ENCODE assay signal across 9 mouse cellular contexts in genomic region chr10:77677562-77677961, GRCm38 (mm10). TPM values are rescaled to one million over a fixed set of nuclear protein-coding genes. Genes with fewer than 3 reads are reported as not detected.
DNase-seq lines count a peak whose midpoint lies in the region; ATAC-seq and TF ChIP-seq lines count a peak whose summit lies in the region.
"Had no signal": no experiment of that assay in that cellular context is flagged by ENCODE, and none has a peak within 500 bp of the region (broad histone marks: within the 10 kb centered on the region; RNA-seq: fewer than 3 reads in every experiment).

No protein-coding gene starts in this region.

- H3K27me3 ChIP-seq in thymus, adult 2 months (ENCODE audit: control insufficient read depth, insufficient read depth, low read length), result peaks cover 7% of the 10 kb centered on the region
- peaks cover 16% of the 10 kb centered on the region for H3K27me3 ChIP-seq in forebrain, embryonic 15.5 days

- peak overlapping the region; percentile 2; the same call in 1 of the 2 replicates for H3K4me3 ChIP-seq in thymus, adult 2 months (ENCODE audit: control insufficient read depth, insufficient read depth, low read length)
- peak overlapping the region; percentile 32 for H3K4me3 ChIP-seq in forebrain, embryonic 15.5 days

- H3K36me3 ChIP-seq in thymus, adult 2 months (ENCODE audit: control insufficient read depth, insufficient read depth, low read length), result no peaks in the 10 kb centered on the region
- H3K36me3 ChIP-seq in forebrain, embryonic 15.5 days, result no peaks in the 10 kb centered on the region

- intact Hi-C loops in left cerebral cortex, postnatal 25 days (cut with DNase I), result no loop called here

- TF ChIP-seq POLR2A in thymus, adult 2 months (IDR thresholded peaks at IDR 0.05; ENCODE audit: control insufficient read depth, extremely low read depth, insufficient read depth, low read length, poor library complexity), result no peak

- no peak overlapping the region for H3K27ac ChIP-seq in thymus, adult 2 months (ENCODE audit: control insufficient read depth, insufficient read depth, low read length)
- no peak overlapping the region for H3K27ac ChIP-seq in forebrain, embryonic 15.5 days (replicated peaks)

- DNase-seq in thymus, adult 2 months, result peak; percentile 32
- no peak for DNase-seq in thymus, postnatal 0 days (ENCODE audit: low spot score)
- DNase-seq in mesoderm, embryonic 11.5 days (ENCODE audit: low read depth, low spot score), result peak; percentile 29
- DNase-seq in thymus, postnatal 4 days, result peak; percentile 58
- DNase-seq in left cerebral cortex, postnatal 25 days (ENCODE audit: low spot score in 2 of 2), result no peak
- no peak for DNase-seq in right cerebral cortex, postnatal 14 days
- no peak for DNase-seq in adipocyte (ENCODE audit: low spot score)

- H3K4me1 ChIP-seq in thymus, adult 2 months (replicated peaks; ENCODE audit: control insufficient read depth, insufficient read depth, low read length), result peaks cover 27% of the 10 kb centered on the region
- H3K4me1 ChIP-seq in forebrain, embryonic 15.5 days, result peaks cover 13% of the 10 kb centered on the region

- no peaks in the 10 kb centered on the region for H3K9me3 ChIP-seq in forebrain, embryonic 15.5 days

- H3K9ac ChIP-seq in forebrain, embryonic 15.5 days (replicated peaks), result peak overlapping the region; percentile 7; the same call in 1 of the 2 replicates

- TF ChIP-seq CTCF in thymus, adult 2 months (IDR thresholded peaks at IDR 0.05; ENCODE audit: borderline replicate concordance, control insufficient read depth, extremely low read depth, insufficient read depth, low read length, poor library complexity), result no peak

- peak overlapping the region; percentile 56 for H3K4me2 ChIP-seq in forebrain, embryonic 15.5 days (replicated peaks)

- WGBS in thymus, adult 2 months, result 2% methylated on average over 35 of the region's 35 CpGs
- WGBS in forebrain, embryonic 15.5 days, result under 1% methylated on average over 35 of the region's 35 CpGs

- no peak for ATAC-seq in forebrain, embryonic 15.5 days (replicated peaks)

RNA-seq across cellular contexts. Expression of gene Tspear, which starts 8.8 kb away (rescaled TPM):
- polyA plus RNA-seq in thymus, adult 2 months (2012; rRNA removed), result 0.97 and 1.3 TPM in 2 replicates
- polyA plus RNA-seq in thymus, postnatal 0 days (2015; fragmentation: Nextera tagmentation; extraction: Ambion mirVana), result 0.77 and 0.84 TPM in 2 replicates
- 0.17 and 0.52 TPM in 2 replicates for polyA plus RNA-seq in forebrain, embryonic 15.5 days (2015; fragmentation: Nextera tagmentation; extraction: Ambion mirVana)
- total RNA-seq in left cerebral cortex, postnatal 25 days (2021), result under 1 TPM in 1 of 2 experiments, not detected in 1; 0.14 TPM

RNA-seq across cellular contexts. Expression of gene Gm19402, which starts 13.0 kb away (rescaled TPM):
- polyA plus RNA-seq in thymus, adult 2 months (2012; rRNA removed), result not detected in 2 replicates
- polyA plus RNA-seq in thymus, postnatal 0 days (2015; fragmentation: Nextera tagmentation; extraction: Ambion mirVana), result not detected in 2 replicates
- not detected in 2 replicates for polyA plus RNA-seq in forebrain, embryonic 15.5 days (2015; fragmentation: Nextera tagmentation; extraction: Ambion mirVana)
- total RNA-seq in left cerebral cortex, postnatal 25 days (2021), result not detected
- total RNA-seq: left cerebral cortex, postnatal 36 days had no signal

RNA-seq across cellular contexts. Expression of gene Gm9508, which starts 19.5 kb away (rescaled TPM):
- not detected in 2 replicates for polyA plus RNA-seq in thymus, adult 2 months (2012; rRNA removed)
- not detected in 2 replicates for polyA plus RNA-seq in thymus, postnatal 0 days (2015; fragmentation: Nextera tagmentation; extraction: Ambion mirVana)
- polyA plus RNA-seq in forebrain, embryonic 15.5 days (2015; fragmentation: Nextera tagmentation; extraction: Ambion mirVana), result not detected in 2 replicates
- total RNA-seq in left cerebral cortex, postnatal 25 days (2021), result not detected
- total RNA-seq: left cerebral cortex, postnatal 36 days had no signal

RNA-seq across cellular contexts. Expression of gene Gm10272, which starts 28.9 kb away (rescaled TPM):
- polyA plus RNA-seq in thymus, adult 2 months (2012; rRNA removed), result not detected in 2 replicates
- polyA plus RNA-seq in thymus, postnatal 0 days (2015; fragmentation: Nextera tagmentation; extraction: Ambion mirVana), result not detected in 2 replicates
- polyA plus RNA-seq in forebrain, embryonic 15.5 days (2015; fragmentation: Nextera tagmentation; extraction: Ambion mirVana), result not detected in 2 replicates
- total RNA-seq in left cerebral cortex, postnatal 25 days (2021), result not detected
- total RNA-seq: left cerebral cortex, postnatal 36 days had no signal

RNA-seq across cellular contexts. Expression of gene Gm10024, which starts 33.7 kb away (rescaled TPM):
- polyA plus RNA-seq in thymus, adult 2 months (2012; rRNA removed), result not detected in 2 replicates
- polyA plus RNA-seq in thymus, postnatal 0 days (2015; fragmentation: Nextera tagmentation; extraction: Ambion mirVana), result not detected in 2 replicates
- polyA plus RNA-seq in forebrain, embryonic 15.5 days (2015; fragmentation: Nextera tagmentation; extraction: Ambion mirVana), result not detected in 2 replicates
- not detected for total RNA-seq in left cerebral cortex, postnatal 25 days (2021)
- total RNA-seq: left cerebral cortex, postnatal 36 days had no signal

Comparison
In these comparisons a context has a peak if more than half of its experiments do, and no peak if none do; other contexts are left out.
1. DNase-seq: peak in thymus, adult 2 months (single experiment), mesoderm, embryonic 11.5 days (single experiment) and thymus, postnatal 4 days (single experiment); none in thymus, postnatal 0 days (single experiment), left cerebral cortex, postnatal 25 days (0 of 2), right cerebral cortex, postnatal 14 days (single experiment) and adipocyte (single experiment).